In genomic region chr6:99496114-99496513, GRCm38 (mm10) we compare ENCODE assay signal across 23 mouse cellular contexts. TPM values are rescaled to one million over a fixed set of nuclear protein-coding genes. Genes with fewer than 3 reads are reported as not detected.
DNase-seq lines count a peak whose midpoint lies in the region; ATAC-seq and TF ChIP-seq lines count a peak whose summit lies in the region.
"Had no signal": no experiment of that assay in that cellular context is flagged by ENCODE, and none has a peak within 500 bp of the region (broad histone marks: within the 10 kb centered on the region; RNA-seq: fewer than 3 reads in every experiment).

No protein-coding gene starts in this region.

- peaks cover 17% of the 10 kb centered on the region for H3K4me1 ChIP-seq in intestine, embryonic 15.5 days (replicated peaks)
- H3K4me1 ChIP-seq in intestine, postnatal 0 days (replicated peaks; ENCODE audit: control insufficient read depth, insufficient read depth, low read length), result peaks cover 2% of the 10 kb centered on the region; the same call in 1 of the 2 replicates
- peaks cover 30% of the 10 kb centered on the region for H3K4me1 ChIP-seq in intestine, embryonic 16.5 days (ENCODE audit: control insufficient read depth, insufficient read depth, low read length)
- H3K4me1 ChIP-seq: forebrain, embryonic 13.5 days; hindbrain, embryonic 13.5 days had no signal

- peak; percentile 45 for DNase-seq in skeletal muscle tissue, adult 2 months (ENCODE audit: low read depth, low spot score)
- DNase-seq in lung, postnatal 4 days, result no peak
- DNase-seq in ovary, postnatal 14 days (ENCODE audit: low spot score), result no peak
- DNase-seq: adrenal gland, adult 8-10 months; adrenal gland, postnatal 25 days; cerebellum, adult 11-12 months; cerebellum, adult 9-10 months; cerebellum, postnatal 14 days; gastrocnemius, postnatal 14 days; heart, postnatal 10 days; heart, postnatal 36 days had no signal

- no peak overlapping the region for H3K27ac ChIP-seq in intestine, embryonic 15.5 days
- H3K27ac ChIP-seq in intestine, postnatal 0 days (ENCODE audit: low read depth, low read length), result no peak overlapping the region
- H3K27ac ChIP-seq in intestine, embryonic 16.5 days (ENCODE audit: low read length), result no peak overlapping the region
- H3K27ac ChIP-seq: forebrain, embryonic 10.5 days; forebrain, embryonic 13.5 days; heart, embryonic 15.5 days; hindbrain, embryonic 10.5 days; hindbrain, embryonic 13.5 days had no signal

- no peaks in the 10 kb centered on the region for H3K9me3 ChIP-seq in intestine, embryonic 15.5 days
- no peaks in the 10 kb centered on the region for H3K9me3 ChIP-seq in intestine, postnatal 0 days (ENCODE audit: control insufficient read depth)
- no peaks in the 10 kb centered on the region for H3K9me3 ChIP-seq in intestine, embryonic 16.5 days (ENCODE audit: control insufficient read depth, low read length)
- H3K9me3 ChIP-seq: forebrain, embryonic 10.5 days; forebrain, embryonic 13.5 days; heart, embryonic 12.5 days; heart, embryonic 15.5 days; hindbrain, embryonic 10.5 days; hindbrain, embryonic 13.5 days had no signal

- no peak overlapping the region for H3K4me3 ChIP-seq in intestine, embryonic 15.5 days (replicated peaks)
- no peak overlapping the region for H3K4me3 ChIP-seq in intestine, postnatal 0 days (ENCODE audit: low read depth, low read length)
- no peak overlapping the region for H3K4me3 ChIP-seq in intestine, embryonic 16.5 days (ENCODE audit: low read length)
- H3K4me3 ChIP-seq: forebrain, embryonic 10.5 days; forebrain, embryonic 13.5 days; heart, embryonic 12.5 days; heart, embryonic 15.5 days; hindbrain, embryonic 10.5 days; hindbrain, embryonic 13.5 days had no signal

- no peak overlapping the region for H3K9ac ChIP-seq in intestine, embryonic 15.5 days
- no peak overlapping the region for H3K9ac ChIP-seq in intestine, postnatal 0 days (ENCODE audit: low read depth, low read length)
- no peak overlapping the region for H3K9ac ChIP-seq in intestine, embryonic 16.5 days (ENCODE audit: low read depth, low read length)
- H3K9ac ChIP-seq: forebrain, embryonic 13.5 days; heart, embryonic 12.5 days; heart, embryonic 15.5 days; hindbrain, embryonic 13.5 days had no signal

- 60% methylated on average over 5 of the region's 5 CpGs for whole genome bisulfite sequencing in intestine, embryonic 15.5 days
- WGBS in intestine, postnatal 0 days, result 36% methylated on average over 5 of the region's 5 CpGs
- 63% methylated on average over 5 of the region's 5 CpGs for WGBS in intestine, embryonic 16.5 days

- H3K27me3 ChIP-seq in intestine, embryonic 15.5 days (replicated peaks), result no peaks in the 10 kb centered on the region
- no peaks in the 10 kb centered on the region for H3K27me3 ChIP-seq in intestine, postnatal 0 days (replicated peaks; ENCODE audit: control insufficient read depth, insufficient read depth, low read length)
- H3K27me3 ChIP-seq in intestine, embryonic 16.5 days (replicated peaks; ENCODE audit: control insufficient read depth, insufficient read depth, low read length), result no peaks in the 10 kb centered on the region
- H3K27me3 ChIP-seq: forebrain, embryonic 13.5 days; heart, embryonic 12.5 days; heart, embryonic 15.5 days; hindbrain, embryonic 13.5 days had no signal

- H3K36me3 ChIP-seq in intestine, embryonic 15.5 days, result no peaks in the 10 kb centered on the region
- H3K36me3 ChIP-seq in intestine, postnatal 0 days (ENCODE audit: control insufficient read depth, insufficient read depth), result no peaks in the 10 kb centered on the region
- H3K36me3 ChIP-seq in intestine, embryonic 16.5 days (ENCODE audit: control insufficient read depth, insufficient read depth, low read length), result no peaks in the 10 kb centered on the region
- H3K36me3 ChIP-seq: forebrain, embryonic 10.5 days; heart, embryonic 12.5 days; heart, embryonic 15.5 days; hindbrain, embryonic 10.5 days; hindbrain, embryonic 13.5 days had no signal

- no peak for TF ChIP-seq CTCF in intestine, postnatal 0 days (IDR thresholded peaks at IDR 0.05; ENCODE audit: low read depth)

- no peak overlapping the region for H3K4me2 ChIP-seq in intestine, embryonic 15.5 days (replicated peaks)
- H3K4me2 ChIP-seq in intestine, postnatal 0 days (replicated peaks; ENCODE audit: low read depth), result no peak overlapping the region
- no peak overlapping the region for H3K4me2 ChIP-seq in intestine, embryonic 16.5 days (ENCODE audit: low read depth, low read length)
- H3K4me2 ChIP-seq: forebrain, embryonic 13.5 days; heart, embryonic 12.5 days; heart, embryonic 15.5 days; hindbrain, embryonic 13.5 days had no signal

- ATAC-seq in intestine, embryonic 15.5 days, result peak; percentile 52; the same call in 1 of the 2 replicates
- ATAC-seq in intestine, postnatal 0 days, result no peak
- ATAC-seq in intestine, embryonic 16.5 days, result peak; percentile 62
- ATAC-seq: CD4-positive, CD25-positive, alpha-beta regulatory T cell, adult 4 months; forebrain, embryonic 13.5 days; forebrain, embryonic 16.5 days; hindbrain, embryonic 16.5 days had no signal

RNA-seq across cellular contexts. Expression of gene Foxp1, which starts 26.4 kb away (rescaled TPM):
- 87.2 and 103 TPM in 2 replicates for polyA plus RNA-seq in intestine, embryonic 15.5 days (2015; fragmentation: Nextera tagmentation; extraction: Ambion mirVana)
- polyA plus RNA-seq in intestine, postnatal 0 days (2015; fragmentation: Nextera tagmentation; extraction: Ambion mirVana), result 45.3 and 57.0 TPM in 2 replicates
- polyA plus RNA-seq in intestine, embryonic 16.5 days (2015; fragmentation: Nextera tagmentation; extraction: Ambion mirVana), result 74.8 and 74.9 TPM in 2 replicates
